Mouse (Mus musculus) monocyte, adult 5-6 weeks (primary cell): ENCODE results near the gene Usp36. TPM values are rescaled to one million over a fixed set of nuclear protein-coding genes. Genes with fewer than 3 reads are reported as not detected.

Source experiments
- ATAC-seq: fragments of 153-309, 156-312 bp; replicated peaks from 2 replicates; pipeline ENCODE4 v1.8.0; 2017; ENCODE audit warnings: mild to moderate bottlenecking; ENCODE audit not compliant: low TSS enrichment, insufficient number of reproducible peaks, severe bottlenecking, poor library complexity, low FRiP score
- total RNA-seq: library from RNA; stranded (forward); fragments of 200-1000, 200-491, 200-594 nt; gene quantifications from 3 replicates; pipeline ENCODE4 v1.2.3, GENCODE M21; 2017

The Usp36 gene
- total RNA-seq, 1 experiment from 2014 or later = 14.8 TPM

DNA sequence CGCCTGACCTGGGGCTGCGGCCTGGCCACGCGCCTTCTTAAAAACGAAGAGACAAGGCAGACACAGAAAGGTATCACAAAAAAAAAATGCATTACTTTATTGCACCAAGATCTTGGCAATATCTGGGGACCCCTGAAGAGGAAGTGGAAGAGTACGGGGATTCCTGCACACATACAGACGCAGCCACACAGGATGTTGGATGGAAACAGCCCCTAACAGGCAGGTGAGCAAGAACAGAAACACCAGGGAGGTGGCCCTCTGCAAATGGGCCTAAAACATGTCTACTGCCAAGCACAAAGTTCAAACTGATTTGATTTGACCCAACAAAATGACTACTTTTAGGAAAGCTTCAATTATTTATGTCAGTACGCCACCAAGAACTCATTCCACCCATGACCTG is 30.5 kb downstream of the Usp36 start:
- no peak for ATAC-seq

DNA sequence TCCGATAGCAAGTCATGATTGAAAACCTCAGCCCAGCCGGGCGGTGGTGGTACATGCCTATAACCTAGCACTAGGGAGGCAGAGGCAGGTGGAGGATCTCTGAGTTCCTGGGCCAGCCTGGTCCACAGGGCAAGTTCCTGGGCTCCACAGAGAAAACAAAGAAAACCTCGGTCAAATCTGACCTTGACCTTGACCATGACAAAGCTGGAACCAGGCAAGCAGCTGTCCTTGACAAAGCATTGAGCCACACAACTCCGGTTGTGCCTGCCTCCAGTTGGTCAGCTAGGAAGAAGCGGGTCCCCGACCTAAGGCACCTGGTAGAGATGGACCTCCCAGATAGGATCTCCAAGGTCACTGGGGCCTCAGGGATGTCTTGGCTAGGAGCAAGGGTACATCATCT is 33.7 kb downstream of the Usp36 start:
- ATAC-seq = no peak

DNA sequence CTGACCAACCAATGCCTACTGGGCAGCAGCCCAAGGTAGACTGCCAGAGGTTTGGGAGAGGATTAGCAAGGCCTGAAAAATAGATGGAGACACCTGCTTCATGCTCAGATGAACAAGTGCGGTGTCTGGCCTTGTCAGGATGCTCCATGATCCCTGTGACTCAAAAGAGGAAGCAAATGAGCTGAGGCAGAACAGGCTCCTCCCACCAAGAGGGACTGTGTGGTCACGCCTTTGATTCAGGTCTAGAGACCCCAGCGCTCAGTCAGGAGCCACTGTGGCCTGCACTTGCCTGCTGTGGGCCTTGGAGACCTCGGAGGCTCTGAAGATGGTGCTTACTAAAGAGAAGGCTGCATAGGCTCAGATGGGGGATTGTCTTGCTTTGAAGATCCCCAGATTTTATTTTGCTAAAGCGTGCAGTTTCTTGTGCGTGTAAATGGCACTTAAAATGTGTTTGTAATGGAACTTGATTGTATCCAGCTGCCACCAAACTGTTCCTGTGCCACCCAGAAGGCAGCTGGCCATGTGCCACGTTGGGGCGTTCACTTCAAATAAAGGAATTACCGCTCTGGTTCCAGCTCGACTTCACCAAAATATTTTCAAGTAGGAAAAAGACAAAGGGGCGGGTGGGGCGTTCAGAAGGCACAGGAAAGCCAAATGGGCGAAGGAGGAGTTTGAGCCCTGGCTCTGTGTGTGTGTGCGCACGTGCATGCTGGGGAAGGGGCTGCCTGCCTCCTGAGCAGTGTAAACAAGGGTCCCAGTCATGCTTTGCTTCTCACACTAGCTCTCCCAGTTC is 35.7 kb downstream of the Usp36 start:
- peak; percentile 45; the same call in 1 of the 2 replicates for ATAC-seq

DNA sequence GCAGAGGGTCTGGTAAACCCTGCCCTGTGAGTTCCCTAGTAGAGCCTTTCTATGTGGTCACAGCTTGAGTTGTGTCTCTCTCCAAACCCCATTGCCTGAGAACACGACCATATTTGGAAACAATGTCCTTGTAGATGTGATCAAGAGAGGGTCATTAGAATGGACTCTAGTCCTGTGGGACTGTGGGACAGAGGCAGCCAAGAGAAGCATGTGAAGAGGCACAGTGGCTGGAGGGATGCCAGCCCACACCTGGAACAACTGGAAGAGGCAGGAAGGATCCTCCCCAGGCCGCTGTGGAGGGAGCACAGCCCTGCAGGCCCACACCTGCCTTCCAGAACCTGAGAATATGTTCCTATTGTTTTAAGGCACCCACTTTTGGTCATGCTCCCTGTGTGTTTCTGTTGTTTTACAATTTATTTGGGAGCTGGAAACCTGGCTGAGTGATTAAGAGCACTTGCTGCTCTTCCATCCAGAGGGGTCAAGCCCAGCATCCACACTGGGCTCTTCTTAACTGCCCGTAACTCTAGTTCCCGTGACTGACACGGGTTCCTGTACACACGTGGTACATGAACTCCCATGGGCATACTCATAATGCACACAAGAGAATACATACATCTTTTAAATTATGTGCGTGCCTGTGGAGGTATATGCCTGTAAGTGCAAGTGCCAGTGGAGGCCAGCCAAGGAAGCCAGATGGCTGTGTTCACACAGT is 36.4 kb downstream of the Usp36 start:
- no peak for ATAC-seq

DNA sequence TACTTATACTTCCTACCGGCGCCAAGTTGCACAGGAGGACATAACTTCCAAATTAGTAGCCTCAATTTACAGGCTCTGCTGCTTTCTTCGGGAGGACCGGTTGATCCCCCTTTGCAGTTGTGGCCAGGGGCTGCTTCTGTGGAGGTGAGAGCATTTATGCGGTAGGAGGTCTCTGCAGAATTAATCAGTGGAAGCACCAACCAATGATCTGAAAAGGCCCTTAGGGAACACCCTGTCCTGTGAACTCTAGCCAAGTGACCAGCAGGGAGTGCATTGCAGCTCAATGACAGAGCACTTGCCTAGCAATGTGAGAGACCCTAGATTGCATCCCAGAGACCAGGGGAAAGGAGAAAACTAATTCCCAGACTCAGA is 41.0 kb downstream of the Usp36 start:
- no peak for ATAC-seq

DNA sequence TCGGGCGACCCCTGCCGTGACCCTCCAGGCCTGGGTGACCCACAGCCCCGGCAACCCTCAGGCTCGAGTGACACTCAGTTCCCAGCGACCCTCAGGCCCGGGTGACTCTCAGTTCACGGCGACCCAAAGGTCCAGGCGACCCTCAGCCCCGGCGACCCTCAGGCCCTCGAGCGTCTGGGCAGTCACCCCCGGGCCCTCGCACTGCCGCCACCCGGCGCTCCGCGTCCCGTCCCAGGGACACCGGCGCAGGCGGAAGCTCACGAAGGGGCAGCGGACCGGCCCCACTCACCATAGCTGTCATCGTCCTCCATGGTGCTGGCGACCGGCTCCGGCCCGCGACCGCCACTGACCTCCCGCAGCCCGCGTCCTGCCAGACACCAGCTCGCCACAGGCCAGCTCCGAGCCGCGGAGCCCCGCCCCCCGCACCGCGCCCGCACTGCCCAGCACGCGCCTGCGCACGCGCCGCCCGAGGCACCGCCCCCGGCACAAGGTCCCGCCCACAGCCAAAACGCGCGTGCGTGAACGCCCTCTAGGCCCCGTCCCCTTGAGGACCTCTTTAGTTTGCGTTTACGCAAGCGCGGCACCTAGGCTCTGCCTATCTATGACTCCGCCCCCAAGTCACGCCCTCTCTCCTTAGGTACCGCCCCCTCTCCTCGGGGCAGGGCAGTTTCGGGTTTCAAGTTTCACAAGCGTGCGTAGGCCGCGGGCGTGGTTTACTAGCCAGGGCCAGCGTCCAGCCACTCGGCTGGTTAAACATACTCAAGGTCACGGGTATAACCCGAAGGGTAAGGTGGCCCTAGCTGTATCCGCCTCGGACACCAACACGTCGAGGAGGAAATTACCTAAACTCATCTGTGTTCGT is 41.7 kb downstream of the Usp36 start, which contains the start of gene Cyth1:
Gene Cyth1 (minus strand): TSS at position 443 of the 862 bp plus-strand sequence.
- peak; percentile 91 for ATAC-seq

DNA sequence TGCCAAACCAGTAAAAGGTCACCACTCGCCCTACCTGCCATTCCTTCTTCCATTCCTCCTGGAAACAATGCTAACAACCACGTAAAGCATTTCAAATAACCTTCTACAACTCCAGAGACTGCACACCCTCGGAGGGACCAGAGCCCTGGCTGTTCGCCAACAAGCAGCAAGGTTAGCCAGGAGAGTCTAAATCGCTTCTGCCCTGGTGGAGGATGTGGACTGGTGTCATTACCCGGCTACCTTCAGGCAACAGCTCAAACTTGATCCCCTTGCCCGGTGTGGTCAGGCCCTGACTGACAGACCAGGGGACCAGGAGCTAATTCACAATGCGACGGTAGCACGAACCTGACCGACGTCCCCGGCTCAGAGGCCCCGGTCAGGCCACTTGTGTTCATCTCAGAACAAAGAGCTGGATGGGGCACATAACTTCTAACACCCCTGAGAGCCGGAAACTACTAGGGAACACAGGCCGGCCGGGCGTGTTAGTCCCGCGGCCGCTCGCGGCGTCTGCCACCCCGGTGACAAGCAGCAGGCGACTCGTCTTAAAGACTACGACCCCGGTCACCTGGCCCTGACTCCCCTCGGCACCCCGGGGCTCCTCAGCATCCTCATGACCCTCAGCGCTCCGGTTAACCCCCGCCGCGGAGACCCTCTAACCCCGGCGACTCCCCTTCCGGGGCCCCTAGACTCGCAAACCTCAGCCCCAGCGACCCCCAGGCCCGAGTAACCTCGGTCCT is 42.5 kb downstream of the Usp36 start:
- no peak for ATAC-seq

DNA sequence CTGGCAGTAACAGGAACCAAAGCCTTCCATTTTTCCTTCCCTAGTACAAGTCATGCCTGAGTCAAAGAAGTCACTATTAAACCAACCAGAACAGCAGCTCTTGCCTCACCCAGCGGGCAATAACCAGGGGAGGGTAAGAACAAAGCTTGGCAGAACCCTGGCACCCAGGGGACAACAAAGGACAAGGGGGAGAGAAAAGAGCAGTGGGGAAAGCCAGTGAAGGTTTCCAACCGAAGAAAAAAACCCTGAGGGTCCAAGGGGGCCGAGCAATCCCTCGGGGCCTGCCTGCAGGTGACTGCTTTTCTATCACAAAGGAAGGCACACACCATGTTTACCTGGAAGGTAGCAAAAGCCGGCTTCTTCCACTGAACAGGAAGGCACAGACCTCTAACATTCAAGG is 43.3 kb downstream of the Usp36 start:
- ATAC-seq = no peak

DNA sequence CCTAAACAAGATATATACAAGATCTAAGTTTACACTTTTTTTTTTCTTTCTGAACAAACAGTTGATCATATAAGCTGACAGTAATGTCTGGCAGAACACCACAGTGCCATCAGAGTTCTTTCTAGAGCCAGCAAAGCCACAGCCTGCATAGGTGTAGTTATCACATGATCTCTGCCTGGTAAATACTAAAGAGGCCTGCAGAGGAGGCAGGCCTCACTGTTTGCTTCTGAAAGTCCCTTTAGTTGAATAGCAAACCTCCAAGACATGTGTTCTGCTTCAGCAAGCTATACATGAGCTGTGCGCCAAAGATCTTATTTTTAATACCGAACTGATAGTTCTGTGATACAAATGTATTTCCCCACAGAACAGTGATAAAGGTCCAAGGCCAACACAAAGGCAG is 44.9 kb downstream of the Usp36 start:
- ATAC-seq = no peak

DNA sequence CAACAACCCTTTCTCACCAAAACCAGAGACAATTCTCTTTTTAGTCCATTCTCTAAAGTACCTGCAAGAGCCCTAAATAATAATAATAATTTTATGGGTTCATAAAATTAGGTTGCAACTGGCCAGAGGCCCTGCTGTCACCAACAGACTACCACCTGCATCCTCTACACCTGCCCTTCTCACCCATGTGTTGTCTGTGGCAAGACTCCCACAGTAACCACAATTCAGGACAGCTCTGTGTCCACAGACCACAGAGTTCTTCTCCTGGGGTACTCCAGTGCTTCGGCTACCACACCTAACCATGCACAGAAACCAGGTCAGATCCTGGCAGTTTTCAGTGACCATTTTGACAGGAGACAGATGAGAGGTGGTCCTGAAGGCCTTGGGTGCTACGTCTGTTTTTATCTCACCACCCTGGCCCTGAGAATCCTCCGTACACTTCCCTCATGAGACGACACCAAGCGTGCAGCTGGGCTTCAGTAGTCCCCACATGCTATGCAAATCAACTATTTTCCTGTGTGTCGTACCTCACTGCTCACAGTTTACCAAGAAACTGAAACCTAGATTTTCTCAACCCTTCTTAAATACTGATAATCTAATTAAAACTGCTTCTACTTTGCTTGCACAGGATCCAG is 46.3 kb downstream of the Usp36 start:
- no peak for ATAC-seq

DNA sequence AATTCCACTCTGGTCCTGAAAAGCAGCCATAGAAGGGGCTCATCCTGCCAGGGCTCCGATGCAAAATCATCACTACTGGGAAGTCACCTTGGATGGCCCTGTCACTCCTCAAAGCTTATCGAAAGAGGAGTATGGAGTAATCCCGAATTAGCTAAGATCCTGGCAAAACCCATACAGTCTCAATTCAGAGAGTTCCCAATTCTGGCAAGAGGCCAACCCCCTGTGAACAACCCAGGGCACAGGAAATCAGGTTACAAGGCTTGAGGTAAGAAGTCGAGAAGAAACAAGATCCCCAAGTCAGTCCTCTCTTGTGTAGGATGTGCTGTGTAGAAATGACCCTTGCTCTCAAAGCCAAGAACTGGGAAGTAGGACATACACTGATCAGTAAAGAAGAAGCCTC is 47.5 kb downstream of the Usp36 start:
- no peak for ATAC-seq

DNA sequence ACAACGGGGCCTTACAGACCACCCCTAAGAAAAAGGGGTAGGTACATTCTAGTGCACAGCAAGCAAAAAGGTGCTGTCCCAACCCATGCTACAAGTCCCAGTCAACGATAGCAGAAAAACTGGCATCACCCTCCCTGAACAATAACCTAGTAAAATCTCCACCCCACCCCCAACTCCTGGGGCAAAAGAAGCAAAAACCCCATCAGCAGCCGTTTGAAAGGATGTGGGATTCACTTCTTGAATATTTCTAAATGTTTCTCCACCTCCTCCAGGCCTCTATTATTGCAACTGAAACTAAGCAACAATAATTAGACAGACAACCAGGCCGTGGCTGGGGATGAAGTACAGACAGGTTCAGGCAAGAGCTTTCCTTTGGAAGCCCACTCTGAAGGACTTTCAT is 49.7 kb downstream of the Usp36 start:
- ATAC-seq = no peak

DNA sequence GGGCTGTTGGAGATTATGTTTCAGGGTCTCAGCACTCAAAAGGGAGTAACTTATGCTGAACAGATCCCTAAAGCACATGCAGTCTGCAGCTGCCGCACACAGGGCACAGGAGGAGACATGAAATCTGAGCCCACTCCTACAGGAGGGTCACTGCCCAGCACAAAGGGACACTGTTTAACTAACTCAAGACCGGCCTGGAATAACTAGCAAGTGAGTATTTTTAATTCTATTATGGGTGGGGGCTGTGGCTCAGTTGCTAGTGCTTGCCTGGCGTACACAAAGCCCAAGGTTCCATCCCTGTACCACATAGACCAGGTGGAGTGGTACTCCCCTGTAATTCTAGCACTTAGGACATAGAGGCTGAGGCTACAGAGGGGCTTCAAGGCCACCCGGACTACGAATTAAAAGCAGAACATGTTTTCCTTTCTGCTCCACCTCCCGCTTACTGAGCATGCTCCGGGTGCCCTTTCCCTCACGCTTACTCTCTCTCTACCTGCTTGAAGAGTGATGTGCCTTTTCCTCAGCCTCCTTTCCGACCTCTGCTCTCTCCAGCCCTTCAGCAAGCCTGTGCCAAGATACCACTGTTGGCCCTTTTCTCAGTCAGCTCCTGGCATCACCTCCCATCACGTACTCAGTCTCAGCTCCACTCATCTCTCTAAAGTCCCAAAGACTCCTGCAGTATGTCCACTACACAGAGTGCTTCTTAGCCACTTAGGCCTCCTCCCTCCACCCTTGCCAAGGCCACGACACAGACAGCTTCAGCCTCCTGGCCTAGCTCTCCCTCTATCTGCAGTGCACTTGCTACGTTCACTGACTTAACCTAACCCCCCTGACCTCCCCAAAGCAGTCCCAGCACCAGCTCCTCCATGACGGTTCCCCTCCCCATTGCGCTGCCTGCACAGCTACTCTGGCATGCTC is 50.5 kb downstream of the Usp36 start:
- ATAC-seq = no peak

DNA sequence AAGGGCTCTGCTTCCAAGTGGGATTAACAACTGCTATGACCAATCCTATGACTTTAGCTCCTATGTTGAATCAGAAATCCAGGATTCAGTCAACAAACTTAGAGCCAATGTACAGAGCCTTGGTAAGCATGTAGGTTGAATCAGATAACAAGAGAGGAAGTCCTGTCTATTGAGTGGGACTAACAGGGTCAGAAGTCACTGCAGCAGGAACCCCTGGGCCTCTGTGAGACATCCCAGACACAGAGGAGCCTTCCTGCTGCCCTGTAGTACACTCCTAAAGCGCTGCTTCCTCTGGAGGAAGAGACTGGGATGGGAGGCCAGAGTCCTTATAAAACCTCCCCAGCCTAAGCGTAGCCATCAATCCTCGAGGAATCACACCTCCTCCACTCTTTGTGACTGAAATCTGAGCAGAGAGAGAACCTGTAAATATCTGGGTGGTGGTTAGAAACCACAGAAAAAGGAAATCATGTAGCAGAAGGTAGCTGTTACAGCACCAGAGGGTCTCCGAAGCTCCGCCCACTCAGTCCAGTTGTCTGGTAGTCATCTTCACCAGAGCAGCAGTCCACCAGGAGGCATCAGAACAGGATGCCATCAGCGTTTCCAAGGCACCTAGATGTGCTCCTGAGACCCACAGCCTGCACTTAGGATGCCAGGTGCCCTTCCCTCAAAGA is 53.4 kb downstream of the Usp36 start:
- 0 out of 2 replicates have a peak, but pooled peaks have one; percentile 1 for ATAC-seq

DNA sequence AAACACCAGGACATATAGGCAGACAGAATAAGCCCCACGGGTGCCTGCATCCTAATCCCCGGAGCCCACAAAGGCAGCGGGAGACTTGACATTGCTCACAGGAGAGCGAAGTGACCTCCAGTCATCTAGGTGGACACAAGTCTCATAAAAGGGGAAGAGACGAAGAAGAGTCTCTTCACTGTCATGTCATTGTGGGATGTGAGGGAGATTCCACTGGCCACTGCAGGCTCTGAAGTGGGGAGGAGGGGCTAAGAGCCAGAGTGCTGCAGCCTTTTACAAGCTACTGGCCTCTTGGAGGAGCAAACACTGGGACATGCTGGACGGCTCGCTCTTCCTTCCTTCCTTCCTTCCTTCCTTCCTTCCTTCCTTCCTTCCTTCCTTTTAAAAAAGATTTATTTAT is 55.1 kb downstream of the Usp36 start:
- ATAC-seq = peak; percentile 51

DNA sequence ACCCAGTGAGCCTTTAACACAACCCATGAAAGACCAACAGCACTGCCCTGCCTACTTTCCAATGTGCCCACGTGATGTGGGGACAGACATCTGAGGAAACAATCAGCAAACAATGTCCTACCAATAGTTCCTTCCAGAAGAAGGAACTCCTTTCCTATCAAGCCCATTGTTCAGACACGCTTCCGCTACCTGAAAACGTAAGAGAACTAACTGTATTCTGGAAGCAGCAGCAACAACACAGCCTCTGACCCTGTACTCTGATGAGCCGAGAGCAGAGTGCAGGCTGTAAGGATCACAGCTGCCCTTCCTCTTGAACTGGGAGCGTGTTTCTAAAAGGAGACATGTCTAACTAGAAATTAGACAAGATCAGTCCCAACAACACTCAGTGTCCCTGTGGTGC is 55.5 kb downstream of the Usp36 start:
- no peak for ATAC-seq

DNA sequence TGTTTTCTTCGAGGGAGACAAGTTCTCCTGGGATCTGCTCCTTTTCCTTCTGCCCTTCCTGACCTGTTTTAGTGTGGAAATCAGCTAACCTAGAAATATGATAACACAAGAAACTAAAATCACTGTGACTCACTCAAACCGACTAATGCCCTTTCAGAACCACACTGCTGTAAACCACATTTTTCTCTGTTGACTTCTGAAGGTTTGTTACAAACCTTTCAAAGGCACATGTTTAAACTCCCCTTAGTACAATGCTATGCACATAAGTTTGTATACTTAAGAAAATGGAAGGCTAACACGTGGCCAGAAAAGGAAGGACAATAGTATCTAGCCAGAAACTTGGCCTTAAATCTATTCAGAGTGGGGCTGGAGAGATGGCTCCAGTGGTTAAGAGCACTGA is 56.1 kb downstream of the Usp36 start:
- ATAC-seq = no peak
